Mouse (Mus musculus) hindbrain, embryonic 16.5 days (tissue): Measurements from ENCODE around the gene Cel. TPM values are rescaled to one million over a fixed set of nuclear protein-coding genes. Genes with fewer than 3 reads are reported as not detected.
A peak's percentile ranks its signal among the peaks of the same experiment; 100 is the strongest.
"Not testable (repeated sequence)": the region's sequence is repeated elsewhere in the genome, so short reads cannot be mapped to it uniquely, and the experiment has no call there.

ENCODE experiments used
- ATAC-seq: fragments of 200-750 bp; cut with Nextera tagmentation; 2 replicates; pipeline ENCODE4 v1.8.0; 2017; ENCODE audit warnings: moderate TSS enrichment, moderate library complexity
- H3K27ac ChIP-seq: fragments of 300-500 bp; sonication (generic); 2 replicates; pipeline ENCODE4 v1.5.1; 2014; ENCODE audit warnings: low read depth, mild to moderate bottlenecking, control low read depth, low read length, moderate library complexity
- H3K27me3 ChIP-seq: fragments of 300-500 bp; sonication (generic); replicated peaks from 2 replicates; pipeline ENCODE4 v1.6.1; 2014; ENCODE audit warnings: low read length; ENCODE audit not compliant: control insufficient read depth, insufficient read depth
- H3K36me3 ChIP-seq: fragments of 300-500 bp; sonication (generic); 2 replicates; pipeline ENCODE4 v1.6.1; 2014; ENCODE audit warnings: mild to moderate bottlenecking, low read length, moderate library complexity, mixed read lengths; ENCODE audit not compliant: control insufficient read depth, insufficient read depth
- H3K4me1 ChIP-seq: fragments of 300-500 bp; sonication (generic); 2 replicates; pipeline ENCODE4 v1.6.1; 2014; ENCODE audit warnings: low read depth, low read length; ENCODE audit not compliant: control insufficient read depth, insufficient read depth
- H3K4me2 ChIP-seq: fragments of 300-500 bp; sonication (generic); 2 replicates; pipeline ENCODE4 v1.6.1; 2014; ENCODE audit warnings: mild to moderate bottlenecking, low read length, control low read depth, moderate library complexity
- H3K4me3 ChIP-seq: fragments of 300-500 bp; sonication (generic); 2 replicates; pipeline ENCODE4 v1.5.1; 2014; ENCODE audit warnings: mild to moderate bottlenecking, low read length, control low read depth, moderate library complexity
- H3K9ac ChIP-seq: fragments of 300-500 bp; sonication (generic); 2 replicates; pipeline ENCODE4 v1.6.1; 2014; ENCODE audit warnings: low read depth, mild to moderate bottlenecking, control low read depth, low read length, moderate library complexity
- H3K9me3 ChIP-seq: fragments of 300-500 bp; sonication (generic); 2 replicates; pipeline ENCODE4 v1.6.1; 2014; ENCODE audit warnings: mild to moderate bottlenecking, low read length, moderate library complexity; ENCODE audit not compliant: control insufficient read depth
- WGBS: fragments of 180-500 bp; shearing (Covaris S2); extraction: QIAGEN DNeasy Blood & Tissue Kit; methylation state at CpG from one replicate; pipeline ENCODE4 v1.1.7; 2014; 5-methylcytosine and 5-hydroxymethylcytosine counted together
- polyA plus RNA-seq: library from polyadenylated mRNA; unstranded; fragments of >200 nt; fragmentation: Nextera tagmentation; extraction: Ambion mirVana; gene quantifications from 2 replicates; pipeline ENCODE4 v1.2.1, GENCODE M21; 2015

Gene Cel
- polyA plus RNA-seq, 1 experiment from 2014 or later = not detected

DNA sequence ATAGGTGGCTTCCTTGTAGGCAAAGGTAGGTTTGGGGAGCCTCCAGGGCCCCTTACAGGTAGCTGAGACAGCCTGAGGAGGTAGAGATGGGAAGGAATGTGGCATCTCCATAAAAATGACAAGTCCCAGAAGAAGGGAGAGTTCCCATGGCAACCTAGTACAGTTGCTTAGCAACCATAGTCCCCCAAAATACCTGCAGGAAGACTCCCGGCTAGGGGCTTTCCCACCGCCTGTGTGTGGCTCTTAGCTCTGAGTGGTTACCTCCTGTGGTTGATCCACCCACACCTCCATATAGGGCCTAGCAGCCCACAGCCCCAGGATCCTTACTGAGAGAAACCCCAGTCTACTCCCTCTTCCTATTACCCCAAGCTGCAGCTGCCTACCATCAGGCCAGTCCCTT is 45.0 kb downstream of the Cel start:
- Histone ChIP-seq H3K4me1 (peaks cover 74% of the 10 kb centered on the region), H3K4me3 (no peak overlapping the region), H3K4me2 (peak overlapping the region; percentile 30; the same call in 1 of the 2 replicates), H3K9ac (no peak overlapping the region), H3K36me3 (no peaks in the 10 kb centered on the region), H3K27me3 (no peaks in the 10 kb centered on the region), H3K9me3 (no peaks in the 10 kb centered on the region), H3K27ac (peak overlapping the region; percentile 59)
- peak; percentile 15; the same call in 1 of the 2 replicates for ATAC-seq
- whole genome bisulfite sequencing = 29% methylated on average over 2 of the region's 2 CpGs

DNA sequence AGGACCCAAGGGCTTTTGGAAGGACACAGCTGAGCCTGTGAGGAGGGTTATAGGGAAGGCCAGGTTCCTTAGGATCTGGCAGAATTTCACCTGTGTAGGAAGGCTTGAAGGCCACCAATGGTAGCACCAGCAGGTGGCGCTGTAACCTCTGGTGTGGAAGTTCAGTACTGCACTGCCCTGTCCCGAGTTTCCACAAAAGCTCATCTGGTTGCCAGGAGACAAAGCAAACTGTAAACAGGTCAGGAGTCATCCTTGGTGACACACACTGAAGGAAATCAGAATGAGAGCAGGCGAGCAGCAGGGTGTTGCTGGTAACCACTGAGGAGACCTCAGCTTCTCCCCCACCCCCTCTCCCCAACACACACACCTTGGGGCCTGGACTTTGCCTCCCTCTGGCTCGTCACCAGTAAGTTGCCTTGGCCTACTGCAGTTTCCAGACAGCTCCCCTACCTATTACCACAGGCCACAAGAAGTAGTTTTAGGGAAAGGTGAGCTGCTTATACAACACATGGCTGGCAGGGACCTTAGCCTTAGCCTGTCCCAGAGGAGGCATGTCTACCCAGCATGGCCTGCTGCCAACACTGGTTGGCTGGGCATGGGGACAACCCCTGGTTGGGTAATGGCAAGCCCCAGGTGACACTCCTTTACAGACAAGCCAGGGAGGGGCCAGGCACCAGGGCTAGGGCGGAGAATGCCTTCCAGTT is 45.8 kb downstream of the Cel start:
- H3K27ac ChIP-seq = peak overlapping the region; percentile 59; the same call in 1 of the 2 replicates
- WGBS = 41% methylated on average over 5 of the region's 5 CpGs
- peaks cover 72% of the 10 kb centered on the region for H3K4me1 ChIP-seq
- no peaks in the 10 kb centered on the region for H3K36me3 ChIP-seq
- no peaks in the 10 kb centered on the region for H3K27me3 ChIP-seq
- no peaks in the 10 kb centered on the region for H3K9me3 ChIP-seq
- ATAC-seq = no peak
- H3K9ac ChIP-seq = no peak overlapping the region
- no peak overlapping the region for H3K4me2 ChIP-seq
- H3K4me3 ChIP-seq = no peak overlapping the region

DNA sequence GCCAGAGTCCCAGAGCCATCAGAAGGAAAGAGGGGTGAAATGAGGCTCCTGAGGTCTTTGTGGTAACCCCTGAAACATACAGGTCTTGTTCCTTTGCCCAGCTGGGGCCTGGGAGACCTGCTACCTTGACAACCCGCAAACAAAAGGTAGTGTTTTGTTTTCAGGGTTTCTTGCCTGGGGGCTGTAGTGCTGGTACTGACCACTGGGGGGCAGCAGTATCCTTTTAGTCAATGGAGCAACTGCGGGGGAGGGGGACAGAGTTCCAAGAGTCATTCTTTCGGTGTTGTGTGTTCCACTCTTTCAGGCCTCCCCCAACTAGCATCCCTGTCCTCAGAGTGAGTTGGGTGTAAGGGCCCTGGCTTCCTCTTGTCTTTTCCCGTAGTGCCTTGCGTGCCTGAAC is 48.7 kb downstream of the Cel start:
- Histone ChIP-seq H3K4me3 (peak overlapping the region; percentile 70), H3K9me3 (no peaks in the 10 kb centered on the region), H3K27me3 (no peaks in the 10 kb centered on the region), H3K27ac (peak overlapping the region; percentile 87; the same call in 1 of the 2 replicates), H3K9ac (peak overlapping the region; percentile 96), H3K4me1 (peaks cover 49% of the 10 kb centered on the region), H3K36me3 (no peaks in the 10 kb centered on the region), H3K4me2 (peak overlapping the region; percentile 71)
- 18% methylated on average over 5 of the region's 5 CpGs for WGBS
- ATAC-seq = no peak

DNA sequence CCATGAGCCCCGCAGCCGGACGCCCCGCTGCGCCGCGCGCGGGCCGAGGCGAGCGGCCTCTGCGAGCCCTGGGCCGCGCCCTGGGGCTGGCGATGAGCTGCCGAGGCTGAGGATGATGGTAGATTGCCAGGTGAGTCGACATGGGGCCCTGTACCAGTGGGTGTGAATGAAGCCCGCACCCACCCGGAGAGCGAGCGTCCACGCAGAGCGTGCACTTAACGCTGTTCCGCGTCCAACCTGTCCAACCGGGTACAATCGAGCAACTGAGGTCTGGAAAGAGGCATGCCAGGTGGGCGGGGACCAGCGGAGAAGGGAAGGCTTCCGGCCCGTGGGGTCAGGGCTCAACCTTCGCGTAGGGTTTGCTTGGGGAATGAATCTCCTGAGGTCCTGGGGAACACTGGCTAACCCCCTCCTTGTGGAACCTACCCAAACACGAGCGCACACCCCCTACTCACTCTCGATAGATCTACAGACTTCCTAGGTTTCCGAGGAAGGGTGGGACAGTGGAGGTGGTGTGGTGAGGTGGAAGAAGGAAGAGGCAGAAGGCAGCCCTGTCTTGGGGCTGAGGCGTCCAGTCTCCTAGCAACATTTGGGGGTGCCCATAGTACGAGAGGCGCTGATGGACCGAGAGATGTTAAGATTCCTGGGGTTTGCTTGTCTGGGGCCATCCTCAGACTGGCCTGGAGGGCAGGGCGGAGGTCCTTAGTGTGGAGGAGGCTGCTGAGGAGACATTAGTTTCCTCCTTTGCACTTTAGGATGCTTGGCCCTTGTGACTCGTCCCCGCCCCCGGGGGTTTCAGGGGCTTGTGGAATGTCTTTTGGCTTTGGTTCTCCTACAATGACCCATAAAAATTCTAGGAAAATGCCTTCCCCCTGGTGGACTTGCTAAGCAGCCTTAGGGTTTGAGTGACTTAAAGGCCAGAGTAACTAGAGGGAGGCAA is 49.5 kb downstream of the Cel start:
- Histone ChIP-seq H3K4me3 (peak overlapping the region; percentile 70), H3K9ac (peak overlapping the region; percentile 96), H3K4me1 (peaks cover 47% of the 10 kb centered on the region), H3K4me2 (peak overlapping the region; percentile 71), H3K27me3 (no peaks in the 10 kb centered on the region), H3K36me3 (no peaks in the 10 kb centered on the region), H3K9me3 (no peaks in the 10 kb centered on the region), H3K27ac (peak overlapping the region; percentile 87)
- ATAC-seq = peak; percentile 46
- 4% methylated on average over 42 of the region's 47 CpGs for WGBS

DNA sequence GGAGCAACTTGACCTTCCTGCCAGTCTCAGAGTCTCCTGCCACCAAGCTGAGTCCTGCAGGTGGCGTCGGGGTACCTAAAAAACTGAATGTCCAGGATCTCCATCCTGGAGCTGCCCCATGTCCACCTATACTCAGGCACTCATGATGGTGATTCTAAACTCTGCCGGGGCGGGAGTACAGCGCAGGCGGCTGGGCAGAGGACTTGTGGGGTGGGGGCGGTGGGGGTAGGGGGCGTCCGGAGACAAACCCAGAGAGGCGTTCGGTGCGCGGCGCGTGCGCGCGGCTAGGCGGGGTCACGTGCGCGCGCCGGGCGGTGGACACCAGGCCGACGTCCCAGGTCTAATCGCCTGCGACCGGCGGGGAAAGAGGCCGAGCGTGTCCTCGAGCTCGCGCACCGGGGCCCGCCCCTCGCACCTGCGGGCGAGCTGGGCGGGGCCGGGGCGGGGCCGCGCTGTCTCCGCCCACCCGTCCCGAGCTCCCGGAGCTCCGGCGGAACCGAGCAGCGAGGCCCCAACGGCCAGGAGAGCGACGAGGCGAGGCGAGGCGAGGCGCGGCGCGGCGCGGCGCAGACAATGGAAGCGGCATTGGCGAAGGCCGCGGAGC is 50.3 kb downstream of the Cel start, which contains the start of gene Ralgds:
Gene Ralgds (plus strand): TSS at position 328 of the 604 bp plus-strand sequence.
- Histone ChIP-seq H3K27ac (peak within 1 kb of the TSS; percentile 87), H3K4me1 (peaks cover 39% of the 10 kb centered on the region), H3K4me2 (peak within 1 kb of the TSS; percentile 71), H3K9ac (peak within 1 kb of the TSS; percentile 96), H3K36me3 (no peaks in the 10 kb centered on the region), H3K4me3 (peak within 1 kb of the TSS; percentile 70), H3K9me3 (no peaks in the 10 kb centered on the region), H3K27me3 (no peaks in the 10 kb centered on the region)
- WGBS = 2% methylated on average over 52 of the region's 71 CpGs
- peak; percentile 73 for ATAC-seq

DNA sequence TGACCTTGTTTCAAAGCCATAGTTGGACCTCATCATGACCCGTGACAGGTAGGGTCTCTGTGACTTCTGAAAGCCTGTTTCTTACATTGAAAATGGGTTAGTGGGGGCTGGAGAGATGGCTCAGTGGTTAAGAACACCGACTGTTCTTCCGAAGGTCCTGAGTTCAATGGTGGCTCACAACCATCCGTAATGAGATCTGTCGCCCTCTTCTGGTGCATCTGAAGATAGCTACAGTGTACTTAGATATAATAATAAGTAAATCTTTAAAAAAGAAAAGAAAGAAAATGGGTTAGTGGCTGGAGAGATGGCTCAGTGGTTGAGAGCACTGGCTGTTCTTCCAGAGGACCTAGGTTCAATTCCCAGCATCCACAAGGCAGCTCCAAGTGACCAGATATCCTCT is 51.6 kb downstream of the Cel start:
- 52% methylated on average over 5 of the region's 5 CpGs for WGBS
- H3K9me3 ChIP-seq, H3K4me3 ChIP-seq, H3K9ac ChIP-seq, ATAC-seq, H3K4me2 ChIP-seq, H3K27ac ChIP-seq, H3K36me3 ChIP-seq, H3K27me3 ChIP-seq: not testable (repeated sequence)
- H3K4me1 ChIP-seq = peaks cover 27% of the 10 kb centered on the region

DNA sequence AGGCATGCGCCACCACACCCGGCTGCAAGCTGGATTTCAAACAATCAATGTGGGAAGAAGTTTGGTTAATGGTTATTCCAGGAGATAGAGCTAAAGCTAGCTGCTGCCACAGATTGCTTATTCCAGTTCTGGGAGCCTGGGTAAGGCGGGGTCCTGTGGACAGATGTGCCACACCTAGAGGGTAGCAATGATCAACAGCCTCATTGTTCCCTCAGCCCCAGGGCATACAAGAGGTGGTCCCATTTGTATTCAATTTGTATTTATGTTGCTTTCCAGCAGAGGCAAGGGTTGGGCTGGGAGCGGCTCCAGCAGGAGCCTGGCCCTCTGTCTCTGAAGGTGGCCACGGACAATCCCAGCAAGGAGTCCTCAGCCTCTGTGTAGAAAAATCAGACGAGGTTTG is 56.9 kb downstream of the Cel start:
- no peaks in the 10 kb centered on the region for H3K9me3 ChIP-seq
- H3K4me2 ChIP-seq = no peak overlapping the region
- H3K27me3 ChIP-seq = no peaks in the 10 kb centered on the region
- H3K36me3 ChIP-seq = no peaks in the 10 kb centered on the region
- no peak overlapping the region for H3K4me3 ChIP-seq
- no peak for ATAC-seq
- H3K9ac ChIP-seq = no peak overlapping the region
- no peaks in the 10 kb centered on the region for H3K4me1 ChIP-seq
- 90% methylated on average over 6 of the region's 6 CpGs for WGBS
- no peak overlapping the region for H3K27ac ChIP-seq

DNA sequence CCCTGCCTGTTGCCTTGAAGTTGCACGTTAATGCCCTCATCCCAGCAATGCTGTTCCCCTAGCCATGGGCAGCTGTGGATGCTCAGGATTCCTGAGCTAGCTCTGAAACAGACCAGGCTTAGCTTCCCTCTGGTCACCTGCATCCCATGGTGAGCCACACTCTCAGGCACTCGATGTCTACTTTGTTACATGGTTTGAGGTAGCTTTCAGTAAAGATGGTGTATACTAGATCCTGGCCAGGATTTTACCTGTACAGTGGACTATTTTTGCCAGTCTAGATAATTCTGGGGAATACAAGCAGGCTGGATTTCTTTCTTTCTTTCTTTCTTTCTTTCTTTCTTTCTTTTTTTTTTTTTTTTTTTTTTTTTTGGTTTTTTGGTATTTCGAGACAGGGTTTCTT is 57.4 kb downstream of the Cel start, which contains the start of gene Gm10134:
Gene Gm10134 (plus strand): TSS at position 301 of the 400 bp plus-strand sequence.
- ATAC-seq = no peak
- Histone ChIP-seq H3K4me2 (no peak within 1 kb of the TSS), H3K36me3 (no peaks in the 10 kb centered on the region), H3K4me3 (no peak within 1 kb of the TSS), H3K9me3 (no peaks in the 10 kb centered on the region), H3K4me1 (no peaks in the 10 kb centered on the region), H3K9ac (no peak within 1 kb of the TSS), H3K27ac (no peak within 1 kb of the TSS), H3K27me3 (no peaks in the 10 kb centered on the region)
- WGBS = 82% methylated on average over 3 of the region's 3 CpGs
